Mouse (Mus musculus) T-helper 2 cell (primary cell): ENCODE results near the gene Fam120b.

Experiments used
- in situ Hi-C: fragments of 300-600 bp; cut with MboI, MseI; formaldehyde crosslinking; loops from one replicate; pipeline ENCODE4 v1.15.1; 2025; ENCODE audit warnings: high pct_unique_total_duplicates

Fam120b gene

GRCm38 (mm10) chr17:15395997-15396675, at the start of gene Fam120b:
Fam120b (plus strand) TSS chr17:15396202.
- in situ Hi-C loops, result loop anchor here (25.0 kb wide), 1 partner anchor 384 kb away; the partner anchor contains the start of gene Gm3435

- in situ Hi-C loops, result no loop called here
Measured at GRCm38 (mm10) chr17:15350152-15350551, 45.9 kb upstream of the Fam120b start.

- in situ Hi-C loops, result no loop called here
Measured at GRCm38 (mm10) chr17:15352869-15353610, 43.0 kb upstream of the Fam120b start.

GRCm38 (mm10) chr17:15354006-15354405, 42.0 kb upstream of the Fam120b start:
- in situ Hi-C loops, result no loop called here

- in situ Hi-C loops, result no loop called here
Measured at GRCm38 (mm10) chr17:15355072-15355471, 40.9 kb upstream of the Fam120b start.

- in situ Hi-C loops, result no loop called here
Measured at GRCm38 (mm10) chr17:15356526-15356925, 39.5 kb upstream of the Fam120b start.

- in situ Hi-C loops, result no loop called here
Measured at GRCm38 (mm10) chr17:15357071-15357470, 38.9 kb upstream of the Fam120b start.

- in situ Hi-C loops, result no loop called here
Measured at GRCm38 (mm10) chr17:15363656-15364055, 32.3 kb upstream of the Fam120b start.

GRCm38 (mm10) chr17:15365650-15366049, 30.4 kb upstream of the Fam120b start:
- in situ Hi-C loops, result no loop called here

GRCm38 (mm10) chr17:15370401-15370800, 25.6 kb upstream of the Fam120b start:
- in situ Hi-C loops, result no loop called here

- in situ Hi-C loops, result no loop called here
Measured at GRCm38 (mm10) chr17:15371967-15372835, 23.8 kb upstream of the Fam120b start.

- in situ Hi-C loops, result no loop called here
Measured at GRCm38 (mm10) chr17:15372931-15373652, 22.9 kb upstream of the Fam120b start.

- in situ Hi-C loops, result loop anchor here (25.0 kb wide), 1 partner anchor 362 kb away; the partner anchor contains the start of gene Gm3435
Measured at GRCm38 (mm10) chr17:15374321-15375141, 21.5 kb upstream of the Fam120b start.

GRCm38 (mm10) chr17:15375224-15375623, 20.8 kb upstream of the Fam120b start:
- in situ Hi-C loops, result loop anchor here (25.0 kb wide), 1 partner anchor 363 kb away; the partner anchor contains the start of gene Gm3435

- in situ Hi-C loops, result loop anchor here (25.0 kb wide), 1 partner anchor 364 kb away; the partner anchor contains the start of gene Gm3435
Measured at GRCm38 (mm10) chr17:15375701-15376493, 20.1 kb upstream of the Fam120b start.

GRCm38 (mm10) chr17:15376494-15377181, 19.4 kb upstream of the Fam120b start, which contains the start of gene Dll1:
Dll1 (minus strand) TSS chr17:15376872.
- in situ Hi-C loops, result loop anchor here (25.0 kb wide), 1 partner anchor 364 kb away; the partner anchor contains the start of gene Gm3435

GRCm38 (mm10) chr17:15377901-15378300, 18.1 kb upstream of the Fam120b start:
- in situ Hi-C loops, result loop anchor here (25.0 kb wide), 1 partner anchor 366 kb away; the partner anchor contains the start of gene Gm3435

- in situ Hi-C loops, result loop anchor here (25.0 kb wide), 1 partner anchor 366 kb away; the partner anchor contains the start of gene Gm3435
Measured at GRCm38 (mm10) chr17:15378413-15379109, 17.4 kb upstream of the Fam120b start.
